Mouse (Mus musculus) G1E (cell line): ENCODE data around the gene Tspan13.

Experiments used
- CTCF ChIP-seq: IDR thresholded peaks from 2 replicates; pipeline ENCODE4 v1.5.1; 2012; ENCODE audit warnings: low read depth, low read length, inconsistent platforms, mixed read lengths
- GATA1 ChIP-seq: IDR thresholded peaks from 2 replicates; pipeline ENCODE4 v1.6.1; 2012; ENCODE audit warnings: borderline replicate concordance, low read length, inconsistent platforms, mixed read lengths
- GATA2 ChIP-seq: IDR thresholded peaks from 2 replicates; pipeline ENCODE4 v1.6.1; 2012; ENCODE audit warnings: low read depth, low read length, inconsistent platforms, borderline replicate concordance
- POLR2AphosphoS5 ChIP-seq: IDR thresholded peaks from 2 replicates; pipeline ENCODE4 v1.6.1; 2012; ENCODE audit warnings: low read depth, low read length, inconsistent platforms; ENCODE audit not compliant: insufficient replicate concordance
- TAL1 ChIP-seq: conservative IDR thresholded peaks from 2 replicates; pipeline ENCODE4 v1.6.1; 2012; ENCODE audit warnings: low read depth, low read length, inconsistent platforms, mixed read lengths

- no peak for TF ChIP-seq CTCF
- TF ChIP-seq GATA1: no peak
- TF ChIP-seq POLR2AphosphoS5: no peak
- no peak for TF ChIP-seq TAL1
- TF ChIP-seq GATA2: no peak
These were observed 49.7 kb upstream of the Tspan13 start for GRCm38 (mm10) chr12:36091964-36092363.
